Mouse (Mus musculus) megakaryocyte, embryonic 14.5 days (primary cell): Measurements from ENCODE around the gene Slc41a2.

Experiments
- FLI1 ChIP-seq: IDR thresholded peaks from 2 replicates; pipeline ENCODE4 v1.6.1; 2012; ENCODE audit warnings: low read length, inconsistent platforms, mixed read lengths
- GATA1 ChIP-seq: IDR thresholded peaks from 3 replicates; pipeline ENCODE4 v1.6.1; 2012; ENCODE audit warnings: mixed read lengths, low read length, inconsistent platforms, borderline replicate concordance

GRCm38 (mm10) chr10:83330336-83330735, 7.3 kb downstream of the Slc41a2 start:
- no peak for TF ChIP-seq GATA1
- no peak for TF ChIP-seq FLI1
